Mouse (Mus musculus) cerebellum, adult 11 months (tissue): ENCODE measurements around the gene Sapcd1.

ENCODE experiments used
- DNase-seq: peaks from one replicate; pipeline ENCODE4 v3.0.0; 2022

The Sapcd1 gene

GRCm38 (mm10) chr17:35027277-35028068 lies at the start of gene Sapcd1:
TSS of gene Sapcd1 (minus strand) at chr17:35028016.
- DNase-seq: no peak

GRCm38 (mm10) chr17:35077285-35077684 lies 49.5 kb upstream of the Sapcd1 start:
- no peak for DNase-seq

DNA sequence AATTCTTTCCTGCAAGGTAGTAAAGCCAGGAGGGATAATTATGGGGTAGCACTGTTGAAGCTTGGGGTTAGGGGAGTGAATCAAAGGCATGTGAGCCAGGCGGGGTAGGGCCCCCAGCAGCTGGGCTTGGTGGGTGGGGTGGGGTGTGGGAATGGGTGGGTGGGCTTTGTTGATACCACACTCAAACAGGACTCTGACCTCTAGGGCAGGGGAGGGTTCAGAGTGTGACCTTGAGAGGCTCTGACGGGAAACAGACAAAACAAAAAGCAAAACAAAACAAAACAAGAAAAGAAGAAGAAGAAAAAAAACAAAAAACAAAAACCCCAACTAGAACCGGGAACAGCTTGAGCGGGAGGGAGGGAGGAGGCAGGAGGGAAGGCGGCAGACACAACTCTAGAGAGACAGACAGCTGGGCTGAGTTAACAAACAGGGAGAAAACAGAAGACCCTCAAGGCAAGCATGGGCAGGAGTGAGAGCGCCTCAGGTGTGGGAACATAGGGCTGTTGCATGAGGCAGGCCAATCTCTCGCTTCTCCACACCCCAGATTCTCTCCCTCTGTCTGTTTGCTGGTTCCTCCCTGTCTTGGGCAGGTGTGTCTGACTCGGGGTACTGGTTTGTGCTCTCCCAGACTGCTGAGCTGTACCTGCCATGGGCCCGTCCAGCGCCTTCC lies 48.8 kb upstream of the Sapcd1 start, which contains the start of gene Ly6g6e:
Gene Ly6g6e (plus strand): TSS at position 396 of the 670 bp plus-strand sequence.
- DNase-seq: no peak

GRCm38 (mm10) chr17:35074097-35074496 lies 46.3 kb upstream of the Sapcd1 start:
- peak; percentile 80 for DNase-seq

DNA sequence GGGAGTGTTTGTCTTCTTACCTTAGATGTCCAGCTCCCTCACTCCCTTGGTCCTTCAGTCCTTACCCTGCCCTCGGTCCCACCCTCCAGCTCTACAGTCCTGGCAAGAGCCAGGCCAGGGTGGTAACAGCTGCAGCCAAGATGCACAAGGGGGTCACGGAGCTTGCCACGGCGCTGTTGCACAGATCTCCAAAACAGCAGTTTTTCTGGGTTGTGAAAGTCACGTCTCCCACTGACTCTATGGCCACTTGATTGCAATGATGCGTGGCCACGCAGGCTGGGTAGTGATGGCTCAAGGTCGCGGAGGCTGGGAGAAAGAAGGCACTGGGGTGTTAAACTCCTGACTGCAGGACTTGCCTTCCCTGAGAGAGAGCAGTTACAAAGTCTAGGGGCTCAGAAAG lies 43.6 kb upstream of the Sapcd1 start:
- DNase-seq: no peak

DNA sequence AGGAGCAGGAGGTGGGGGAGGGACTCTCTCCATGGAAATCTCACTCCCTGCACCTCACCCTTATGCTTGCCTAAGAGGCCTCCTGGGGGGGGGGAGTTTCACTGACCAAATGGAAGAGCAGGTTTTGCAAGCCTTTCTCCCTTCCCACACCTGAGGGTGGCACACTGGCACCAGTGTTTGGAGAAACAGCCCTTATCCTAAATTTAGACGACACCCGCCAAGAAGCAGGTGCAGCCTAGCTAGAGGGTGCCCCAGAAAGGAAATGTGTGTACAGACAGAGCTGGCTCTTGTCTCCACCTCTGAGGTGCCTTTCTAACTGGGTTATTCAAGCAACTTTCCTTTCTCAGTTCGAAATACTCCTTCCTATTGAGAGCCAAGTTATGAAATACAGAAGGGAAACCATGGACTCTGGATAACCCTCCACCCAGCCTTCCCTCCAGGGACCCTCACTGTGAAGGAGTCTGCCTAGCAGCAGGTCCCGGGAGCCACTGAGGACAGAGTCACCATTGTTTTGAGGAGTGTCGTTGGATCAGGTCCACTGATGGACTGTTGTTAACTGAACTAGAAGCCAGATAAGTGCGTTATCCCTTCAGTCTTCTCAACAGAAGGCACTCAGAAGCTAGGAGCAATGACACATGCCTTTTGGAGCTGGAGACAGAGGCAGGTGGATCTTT lies 42.9 kb upstream of the Sapcd1 start:
- peak; percentile 86 for DNase-seq

GRCm38 (mm10) chr17:35068213-35068914 lies 40.5 kb upstream of the Sapcd1 start:
- DNase-seq: no peak

GRCm38 (mm10) chr17:35066084-35066483 lies 38.3 kb upstream of the Sapcd1 start, which contains the start of gene Mpig6b:
TSS of gene Mpig6b (minus strand) at chr17:35066184.
- no peak for DNase-seq

DNA sequence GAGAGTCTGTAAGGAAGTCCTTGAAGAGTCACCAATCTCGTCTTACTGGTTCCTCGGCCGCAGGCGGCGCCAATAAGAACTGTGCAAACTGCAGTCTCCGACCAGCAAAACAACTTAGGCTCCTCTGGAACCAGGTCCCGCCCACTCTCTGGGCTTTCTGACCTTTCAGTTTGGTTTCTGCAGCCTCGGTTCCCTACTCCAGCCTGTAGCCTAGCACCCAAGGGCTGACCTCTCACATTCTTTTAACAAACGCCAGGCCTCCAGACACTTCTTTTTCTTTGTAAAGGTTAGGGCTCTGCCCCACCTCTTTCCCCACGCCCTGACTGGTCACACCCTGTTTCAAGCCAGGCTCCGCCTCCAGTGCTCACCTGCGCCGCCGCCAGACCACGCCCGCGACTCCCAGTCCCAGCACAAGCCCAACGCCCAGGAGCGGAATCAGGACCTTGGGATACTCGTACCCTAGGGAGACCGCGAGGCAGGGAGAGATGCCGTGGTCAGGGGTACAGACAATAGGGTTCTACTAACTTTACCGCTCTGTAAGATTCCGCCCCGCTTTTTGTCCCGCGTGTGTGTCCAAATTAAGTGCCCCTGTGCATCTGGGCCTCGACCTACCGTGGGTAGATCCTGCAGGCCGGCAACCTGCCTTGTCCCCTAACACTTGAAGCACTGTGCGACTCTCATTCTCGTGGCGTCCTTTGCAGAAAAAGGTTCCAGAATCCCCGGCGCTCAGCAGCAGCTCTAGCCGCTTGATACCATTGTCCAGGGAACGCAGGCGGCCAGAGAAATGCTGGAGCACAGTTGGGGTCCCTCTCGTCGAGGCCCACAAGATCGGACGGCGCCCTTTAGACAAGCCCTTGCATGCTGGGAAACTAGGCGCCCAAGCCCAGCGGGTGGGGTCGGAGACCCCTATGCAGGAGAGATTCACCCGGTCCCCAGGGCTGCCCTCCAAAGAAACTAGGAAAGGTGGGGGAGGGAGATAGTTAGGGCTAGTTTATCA lies 37.4 kb upstream of the Sapcd1 start, which contains the start of gene Ly6g6c:
Gene Ly6g6c (plus strand): TSS at position 438 of the 997 bp plus-strand sequence.
- no peak for DNase-seq

GRCm38 (mm10) chr17:35064378-35064877 lies 36.6 kb upstream of the Sapcd1 start:
- peak; percentile 66 for DNase-seq

DNA sequence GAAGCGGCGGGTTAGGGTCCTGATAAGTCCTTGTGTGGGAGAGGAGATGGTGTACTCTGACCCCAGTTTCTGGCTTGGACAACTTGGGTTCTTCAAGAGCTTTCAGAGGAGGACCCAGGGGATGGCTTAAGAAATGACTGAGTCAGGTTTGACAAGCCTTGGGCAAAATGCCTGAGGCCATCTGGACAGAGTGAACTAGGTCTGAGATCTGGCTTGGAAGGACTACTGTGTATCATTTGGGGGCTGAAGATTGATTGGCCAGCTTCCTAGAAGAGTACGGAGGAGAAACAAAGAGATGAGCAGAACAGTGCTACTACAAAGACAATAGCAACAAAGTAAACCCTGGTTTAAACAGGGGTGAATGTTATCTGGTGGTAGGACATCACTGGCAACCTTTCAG lies 35.6 kb upstream of the Sapcd1 start:
- DNase-seq: no peak

GRCm38 (mm10) chr17:35061299-35061698 lies 33.5 kb upstream of the Sapcd1 start:
- DNase-seq: no peak

- DNase-seq: no peak
Measured at GRCm38 (mm10) chr17:35060737-35061297, 33.0 kb upstream of the Sapcd1 start.

GRCm38 (mm10) chr17:35060071-35060470 lies 32.3 kb upstream of the Sapcd1 start:
- DNase-seq: no peak

GRCm38 (mm10) chr17:35058911-35059892 lies 31.4 kb upstream of the Sapcd1 start, which contains the start of gene Ddah2:
TSS of gene Ddah2 (plus strand) at chr17:35059035.
- DNase-seq: peak; percentile 83

GRCm38 (mm10) chr17:35058316-35058715 lies 30.5 kb upstream of the Sapcd1 start:
- DNase-seq: no peak

DNA sequence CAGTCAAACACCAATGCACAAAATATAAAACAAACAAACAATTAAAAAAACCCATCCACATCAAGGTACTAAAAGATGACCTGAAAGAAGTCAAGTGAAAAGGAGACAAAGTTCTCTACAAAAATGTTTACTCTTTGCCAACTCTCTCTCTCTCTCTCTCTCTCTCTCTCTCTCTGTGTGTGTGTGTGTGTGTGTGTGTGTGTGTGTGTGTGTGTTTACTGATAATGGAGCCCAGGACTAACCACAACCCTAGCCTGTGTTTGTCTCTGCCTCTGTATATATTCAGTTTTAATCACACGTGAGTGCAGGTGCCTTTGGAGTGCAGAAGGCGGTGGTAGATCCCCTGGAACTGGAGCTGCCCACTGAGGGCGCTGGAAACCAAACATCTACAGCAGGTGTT lies 29.3 kb upstream of the Sapcd1 start:
- DNase-seq: no peak

- DNase-seq: no peak
Measured at GRCm38 (mm10) chr17:35055691-35056495, 28.1 kb upstream of the Sapcd1 start.
